Mouse (Mus musculus): ENCODE data around the gene Adamts12. TPM values are rescaled to one million over a fixed set of nuclear protein-coding genes. Genes with fewer than 3 reads are reported as not detected.

Gene Adamts12
- 2.4 and 3.8 TPM in 2 replicates for polyA plus RNA-seq (2012; rRNA removed)

GRCm38 (mm10) chr15:11064558-11065411 lies at the start of gene Adamts12:
Gene Adamts12, plus strand, starts transcription at chr15:11064790.

GRCm38 (mm10) chr15:11037711-11038110 lies 26.9 kb upstream of the Adamts12 start, which contains the start of gene Rxfp3:
Gene Rxfp3, minus strand, starts transcription at chr15:11037991.

Other genes starting within 250 kb of the Adamts12 start
- 0.84 and 12.2 TPM in 2 replicates for gene C1qtnf3, start 112.5 kb upstream of the Adamts12 start, polyA plus RNA-seq (2012; rRNA removed)
- 7.6 and 10.1 TPM in 2 replicates for gene Amacr, start 83.0 kb upstream of the Adamts12 start, polyA plus RNA-seq (2012; rRNA removed)
- gene Slc45a2, start 64.1 kb upstream of the Adamts12 start, polyA plus RNA-seq (2012; rRNA removed): 0.05 and 0.11 TPM in 2 replicates
- 0.80 and 0.99 TPM in 2 replicates for gene Rxfp3, start 26.8 kb upstream of the Adamts12 start, polyA plus RNA-seq (2012; rRNA removed)